Mouse (Mus musculus) myocyte (in vitro differentiated cells): ENCODE measurements at regions not wholly inside any gene's neighbourhood (a gene's known extent, or its start where the extent isn't known, plus 50 kb on each side); places are given as distances from the start of the nearest gene placed in this dataset.

ENCODE experiments used
- H3K27me3 ChIP-seq: one replicate; pipeline ENCODE4 v1.6.1; 2011; ENCODE audit not compliant: control insufficient read depth, insufficient read depth, insufficient read length
- H3K36me3 ChIP-seq: one replicate; pipeline ENCODE4 v1.6.1; 2011; ENCODE audit not compliant: control insufficient read depth, insufficient read depth
- H3K4me2 ChIP-seq: one replicate; pipeline ENCODE4 v1.6.1; 2011; ENCODE audit warnings: low read depth, control low read depth
- H3K4me3 ChIP-seq: one replicate; pipeline ENCODE4 v1.5.1; 2011; ENCODE audit warnings: mild to moderate bottlenecking, control low read depth, moderate library complexity
- H3K79me2 ChIP-seq: one replicate; pipeline ENCODE4 v1.6.1; 2011; ENCODE audit not compliant: control insufficient read depth, insufficient read depth
- H3ac ChIP-seq: one replicate; pipeline ENCODE4 v1.6.1; 2011; ENCODE audit not compliant: control insufficient read depth, insufficient read length
- CEBPB ChIP-seq: IDR thresholded peaks from 2 replicates; pipeline ENCODE4 v1.6.1; 2011; ENCODE audit warnings: mild to moderate bottlenecking, moderate library complexity; ENCODE audit not compliant: poor library complexity, insufficient read depth, severe bottlenecking
- E2F4 ChIP-seq: IDR thresholded peaks from one replicate; pipeline ENCODE4 v1.6.1; 2011; ENCODE audit warnings: mild to moderate bottlenecking, control low read depth, moderate library complexity; ENCODE audit not compliant: insufficient read depth
- MAX ChIP-seq: IDR thresholded peaks from one replicate; pipeline ENCODE4 v1.6.1; 2011; ENCODE audit warnings: low read depth, mild to moderate bottlenecking, control low read depth
- MYOD1 ChIP-seq, 3 experiments: IDR thresholded peaks; one replicate each; pipeline ENCODE4 v1.6.1; 2011; ENCODE audit warnings: control low read depth in 2 of 3, low read depth in 2 of 3, mild to moderate bottlenecking in 2 of 3, moderate library complexity in 1 of 3; ENCODE audit not compliant: insufficient read length in 2 of 3, control insufficient read depth in 1 of 3
- MYOG ChIP-seq, 3 experiments: IDR thresholded peaks; one replicate each; pipeline ENCODE4 v1.6.1; 2011; ENCODE audit warnings: control low read depth in 2 of 3, low read depth in 2 of 3, mild to moderate bottlenecking in 2 of 3; ENCODE audit not compliant: insufficient read length in 2 of 3, control insufficient read depth in 1 of 3, insufficient read depth in 1 of 3
- POLR2A ChIP-seq: IDR thresholded peaks from one replicate; pipeline ENCODE4 v1.6.1; 2011; ENCODE audit warnings: low read depth, mild to moderate bottlenecking, control low read depth, moderate library complexity; ENCODE audit not compliant: insufficient read length
- POLR2AphosphoS2 ChIP-seq: IDR thresholded peaks from one replicate; pipeline ENCODE4 v1.6.1; 2011; ENCODE audit warnings: low read depth, control low read depth; ENCODE audit not compliant: insufficient read length
- REST ChIP-seq: IDR thresholded peaks from one replicate; pipeline ENCODE4 v1.6.1; 2011; ENCODE audit warnings: mild to moderate bottlenecking, control low read depth, moderate library complexity; ENCODE audit not compliant: insufficient read depth, insufficient read length
- SRF ChIP-seq: IDR thresholded peaks from one replicate; pipeline ENCODE4 v1.6.1; 2011; ENCODE audit warnings: low read depth; ENCODE audit not compliant: control insufficient read depth, insufficient read length
- TCF12 ChIP-seq: IDR thresholded peaks from one replicate; pipeline ENCODE4 v1.6.1; 2011; ENCODE audit warnings: mild to moderate bottlenecking, control low read depth; ENCODE audit not compliant: poor library complexity, insufficient read depth, severe bottlenecking
- TCF3 ChIP-seq: IDR thresholded peaks from one replicate; pipeline ENCODE4 v1.6.1; 2011; ENCODE audit warnings: low read depth, control low read depth; ENCODE audit not compliant: insufficient read length
- USF1 ChIP-seq: IDR thresholded peaks from one replicate; pipeline ENCODE4 v1.6.1; 2011; ENCODE audit warnings: low read depth, mild to moderate bottlenecking, control low read depth, moderate library complexity

DNA sequence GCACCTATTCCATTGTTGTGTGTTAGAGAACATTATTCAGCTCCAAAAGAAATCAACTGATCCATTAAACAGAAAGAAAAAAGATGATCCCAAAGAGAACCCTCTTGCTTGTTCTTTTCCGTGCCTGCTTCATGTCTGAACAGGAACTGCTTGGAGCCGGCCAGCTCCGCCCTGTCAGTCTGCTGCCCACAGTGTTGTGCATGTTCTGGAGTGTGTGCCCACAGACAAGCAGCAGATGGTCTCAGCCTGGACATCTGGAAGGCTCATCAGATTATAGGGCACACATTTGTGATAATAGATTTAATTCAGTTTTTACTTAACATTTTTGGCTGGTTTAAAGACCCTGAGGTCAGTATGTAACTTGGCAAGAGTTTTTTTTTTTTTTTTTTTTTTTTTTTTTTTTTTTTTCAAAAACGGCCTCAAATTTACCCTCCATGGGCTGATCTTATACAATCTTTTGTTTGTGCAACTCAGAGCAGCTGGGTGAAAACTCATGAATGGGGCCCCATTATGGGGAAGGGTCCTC is 70.9 kb upstream of the Tmem33 start:
- no peak overlapping the region for H3ac ChIP-seq
- H3K4me3 ChIP-seq: no peak overlapping the region
- H3K36me3 ChIP-seq: no peaks in the 10 kb centered on the region
- no peaks in the 10 kb centered on the region for H3K79me2 ChIP-seq
- TF ChIP-seq MAX: no peak
- TF ChIP-seq CEBPB: no peak
- no peak for TF ChIP-seq REST
- no peak for TF ChIP-seq USF1
- no peak for TF ChIP-seq TCF12
- H3K27me3 ChIP-seq: no peaks in the 10 kb centered on the region
- H3K4me2 ChIP-seq: peak overlapping the region; percentile 18

DNA sequence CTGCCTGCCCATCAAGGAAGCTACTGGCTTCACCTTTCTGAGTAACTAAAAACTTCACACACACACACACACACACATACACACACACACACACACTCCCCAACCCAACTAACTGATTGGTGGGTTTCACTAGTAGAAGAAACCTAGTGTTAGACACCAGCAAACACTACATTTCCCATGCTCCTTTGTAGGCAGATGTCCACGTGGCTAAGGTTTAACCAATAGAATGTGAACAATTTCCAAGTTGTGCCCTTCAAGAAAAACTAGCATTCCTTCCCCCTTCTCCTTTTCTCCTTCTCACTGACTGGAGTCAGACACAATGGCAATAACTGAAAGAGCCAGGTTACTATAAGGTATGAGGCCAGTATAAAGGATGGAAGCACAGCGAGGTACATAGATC is 66.3 kb upstream of the Tmem33 start:
- TF ChIP-seq E2F4: no peak
- no peak for TF ChIP-seq MAX
- no peak for TF ChIP-seq MYOD1 (IDR thresholded peaks at IDR 0.05; ENCODE audit: control insufficient read depth in 1 of 3, insufficient read length in 2 of 3, low read depth in 2 of 3)
- no peak for TF ChIP-seq CEBPB
- TF ChIP-seq REST: no peak
- no peak for TF ChIP-seq TCF3
- peak; percentile 6 for TF ChIP-seq USF1
- Histone ChIP-seq H3K4me3 (no peak overlapping the region), H3K79me2 (no peaks in the 10 kb centered on the region), H3K36me3 (no peaks in the 10 kb centered on the region), H3K27me3 (no peaks in the 10 kb centered on the region), H3ac (no peak overlapping the region), H3K4me2 (no peak overlapping the region)

DNA sequence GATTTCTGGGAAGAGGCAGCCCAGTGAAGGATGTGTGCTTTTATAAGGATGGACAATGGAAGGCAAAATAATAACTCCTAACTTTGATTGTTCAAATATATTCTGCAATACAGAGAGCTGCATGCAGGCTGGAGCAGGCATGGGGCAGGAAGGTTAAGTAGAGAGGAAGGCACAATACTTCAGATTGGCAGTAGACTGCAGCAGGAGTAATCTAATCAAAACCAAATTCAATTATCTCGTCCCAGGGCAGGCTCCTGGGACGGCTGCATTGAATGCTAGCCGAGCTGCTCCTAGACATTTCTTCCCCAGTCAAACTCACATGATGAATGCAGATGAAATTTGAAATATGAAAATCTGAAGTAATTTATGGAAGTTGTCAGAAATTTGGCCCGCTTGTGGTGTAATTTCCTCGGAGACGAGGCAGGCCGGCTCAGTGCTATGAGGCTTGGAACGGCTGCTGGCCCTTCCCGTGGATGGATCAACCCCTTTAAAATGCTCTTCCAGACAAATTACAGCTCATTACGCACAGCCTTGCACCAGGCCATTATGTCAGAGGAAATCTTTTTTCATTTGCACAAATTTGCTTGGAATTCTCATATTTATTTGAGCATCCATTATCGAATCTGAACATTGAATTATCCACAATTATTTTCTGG is 55.2 kb upstream of the Tmem33 start:
- H3K36me3 ChIP-seq: no peaks in the 10 kb centered on the region
- H3K79me2 ChIP-seq: no peaks in the 10 kb centered on the region
- TF ChIP-seq MAX (no peak), TCF3 (no peak), POLR2AphosphoS2 (no peak), TCF12 (no peak), SRF (no peak), MYOG (IDR thresholded peaks at IDR 0.05; ENCODE audit: control insufficient read depth in 1 of 3, insufficient read depth in 1 of 3, insufficient read length in 2 of 3, low read depth in 2 of 3) (no peak), REST (no peak), CEBPB (no peak), USF1 (no peak), E2F4 (no peak), MYOD1 (IDR thresholded peaks at IDR 0.05; ENCODE audit: control insufficient read depth in 1 of 3, insufficient read length in 2 of 3, low read depth in 2 of 3) (no peak), POLR2A (no peak)
- H3K4me3 ChIP-seq: no peak overlapping the region
- H3K27me3 ChIP-seq: peaks cover 3% of the 10 kb centered on the region
- H3K4me2 ChIP-seq: no peak overlapping the region
- H3ac ChIP-seq: no peak overlapping the region
